Mouse (Mus musculus) c-Kit-positive CD71-positive TER-119-negative erythroid progenitor cells, embryonic 14.5 days (primary cell): ENCODE results near the gene Tango6.

Experiments
- DNase-seq: peaks from one replicate; pipeline ENCODE4 v3.0.0-alpha.2; 2013; ENCODE audit warnings: low read depth

Gene Tango6

DNA sequence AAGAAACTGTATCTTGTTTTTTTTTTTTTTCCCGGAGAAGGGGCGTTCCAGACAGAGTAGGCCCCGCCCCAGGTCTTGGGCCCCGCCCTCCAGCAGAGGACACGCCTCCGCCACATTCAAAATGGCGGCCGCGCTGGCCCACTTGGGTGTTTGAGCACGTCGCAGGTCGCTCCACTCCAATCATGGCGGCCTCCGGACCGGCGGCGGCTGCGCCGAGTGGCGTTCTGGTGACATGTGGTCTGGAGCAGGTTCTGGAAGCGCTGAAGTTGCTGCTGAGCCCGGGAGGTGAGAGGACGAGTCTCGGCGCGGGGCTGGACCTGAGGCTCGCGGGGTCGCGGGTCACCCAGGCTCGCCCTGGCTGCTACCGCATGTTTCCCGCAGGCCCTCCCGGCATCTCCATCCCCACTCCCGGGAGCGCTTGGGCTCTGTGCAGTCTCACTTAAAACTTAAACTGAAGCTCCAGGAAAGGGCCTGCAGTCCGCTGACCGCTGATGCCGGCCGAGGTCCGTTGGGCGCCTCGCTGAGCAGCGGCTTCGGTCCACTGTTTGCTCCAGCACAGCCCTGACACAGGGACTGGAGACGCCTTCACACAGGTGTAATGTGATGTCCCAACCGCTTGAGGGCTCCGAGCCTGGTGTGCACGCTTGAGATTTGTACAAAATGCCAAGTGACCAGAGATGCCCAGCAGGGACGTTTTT, at the start of gene Tango6:
TSS of gene Tango6 (plus strand) at position 98 of the 698 bp plus-strand sequence.
- DNase-seq, result peak; percentile 71

DNA sequence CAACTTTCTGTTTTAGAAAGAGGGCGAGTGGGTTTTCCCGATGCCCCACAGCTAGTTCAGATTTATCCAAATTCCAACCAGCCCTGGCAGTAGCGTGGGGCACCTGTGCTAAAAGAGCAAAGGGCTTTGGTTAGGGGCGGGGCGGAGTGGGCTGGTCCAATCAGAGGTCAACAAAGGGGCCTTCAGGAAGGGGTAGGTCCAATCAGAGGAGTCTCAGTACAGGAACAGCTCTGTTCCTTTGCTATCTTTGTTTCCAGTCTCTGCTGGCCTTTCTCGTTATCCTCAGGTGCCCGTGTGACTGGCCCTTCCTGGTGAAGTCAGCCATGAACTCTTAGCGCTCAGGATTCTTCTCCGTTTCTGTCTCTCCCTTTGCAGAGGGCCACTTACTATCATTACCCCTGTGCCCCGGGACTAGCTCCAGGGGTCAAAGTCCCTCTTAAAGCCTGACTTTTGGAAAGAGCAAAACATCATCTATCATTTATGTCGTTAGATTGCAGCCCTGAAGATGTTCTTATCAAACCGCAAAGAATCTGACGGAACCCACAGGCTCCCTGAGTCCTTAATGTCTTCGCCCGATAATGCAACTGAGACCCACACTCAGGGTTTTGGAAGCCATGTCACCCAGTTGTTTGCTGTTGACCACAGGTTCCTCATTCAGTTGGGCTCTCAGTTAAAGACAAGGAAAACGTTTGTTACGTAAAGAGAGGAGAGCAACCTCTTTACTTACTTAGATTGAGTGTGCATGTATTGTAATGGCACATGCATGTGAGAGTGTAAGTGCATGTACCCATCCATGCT, 49.3 kb upstream of the Tango6 start:
- DNase-seq, result no peak

DNA sequence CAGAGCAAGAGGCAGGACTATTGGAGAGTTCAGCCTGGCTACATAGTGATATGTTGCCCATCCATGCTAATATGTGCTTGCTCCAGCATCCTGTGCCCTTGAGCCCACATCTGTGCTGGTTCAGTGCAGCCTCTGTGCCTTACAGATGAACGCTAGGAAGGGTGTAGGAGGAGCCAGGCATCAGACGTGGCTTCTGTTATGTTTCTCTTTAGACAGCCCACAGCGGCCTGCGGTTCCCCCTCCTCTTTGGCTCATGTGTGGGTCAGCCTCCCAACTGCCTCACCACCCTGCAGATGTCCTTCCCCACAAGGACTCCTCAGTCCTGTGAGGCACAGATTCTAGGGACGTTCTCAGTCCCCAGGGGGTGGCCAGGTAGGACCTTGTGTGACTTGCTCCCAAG, 47.6 kb upstream of the Tango6 start:
- no peak for DNase-seq

DNA sequence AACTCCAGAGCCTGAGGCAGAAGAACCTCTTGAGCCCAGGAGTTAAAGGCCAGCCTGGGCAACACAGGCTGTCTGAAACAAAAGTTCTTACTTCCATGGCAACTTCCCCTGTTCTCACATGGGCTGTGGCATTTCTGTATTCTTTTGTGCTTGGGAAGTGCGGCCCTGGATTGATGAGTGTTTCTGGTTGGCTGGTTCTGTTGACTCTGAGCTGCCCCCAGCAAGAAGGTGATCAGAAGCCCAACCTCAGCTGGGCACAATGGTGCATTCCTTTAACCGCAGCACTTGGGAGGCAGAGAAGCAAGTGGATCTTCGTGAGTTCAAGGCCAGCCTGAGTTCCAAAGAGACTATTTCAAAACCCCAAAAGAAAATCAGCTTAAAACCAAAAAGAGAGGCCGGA, 45.4 kb upstream of the Tango6 start:
- DNase-seq, result no peak

DNA sequence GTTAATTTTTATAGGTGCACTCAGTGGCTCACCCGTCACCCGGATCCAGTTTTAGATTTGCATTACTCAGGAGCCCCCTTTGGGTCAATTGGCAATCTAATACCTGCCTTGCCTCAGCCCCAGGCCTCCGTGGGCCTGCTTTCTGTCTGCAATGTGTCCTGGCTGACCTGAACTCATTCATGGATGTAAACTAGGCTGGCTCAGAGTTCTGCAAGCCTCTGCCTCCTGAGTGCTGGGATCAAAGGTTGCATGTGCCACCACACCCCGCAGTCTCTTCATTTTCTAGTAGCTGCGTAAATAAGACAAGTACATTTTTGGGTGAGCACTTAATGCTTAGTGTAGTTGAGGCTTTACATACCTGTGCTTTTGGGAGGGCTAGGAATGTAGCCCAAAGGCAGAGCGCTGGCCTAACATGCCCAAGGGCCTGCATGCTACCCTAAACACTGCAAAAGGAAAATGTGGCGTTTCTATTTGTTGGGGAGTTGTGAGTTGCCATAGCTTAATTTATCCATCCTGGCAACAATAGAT, 44.0 kb upstream of the Tango6 start:
- no peak for DNase-seq

DNA sequence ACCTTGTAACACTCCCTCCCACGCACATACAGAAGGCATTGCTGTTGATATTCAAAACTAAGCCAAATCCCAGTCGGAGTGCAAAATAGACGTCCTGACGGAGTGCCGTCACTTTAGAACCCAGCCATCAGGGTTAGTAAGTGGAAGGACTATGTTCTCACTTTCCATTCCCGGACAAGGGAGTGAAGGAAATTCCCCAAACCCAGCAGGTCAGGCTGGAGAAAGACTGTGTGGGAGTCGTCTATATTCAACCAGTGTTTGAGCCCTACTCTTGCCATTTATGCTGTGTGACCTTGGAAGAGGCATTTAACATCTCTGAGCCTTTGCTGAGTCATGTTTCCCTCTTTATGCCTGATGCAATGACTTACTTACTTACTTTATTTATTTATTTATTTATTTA, 42.7 kb upstream of the Tango6 start:
- DNase-seq, result no peak

DNA sequence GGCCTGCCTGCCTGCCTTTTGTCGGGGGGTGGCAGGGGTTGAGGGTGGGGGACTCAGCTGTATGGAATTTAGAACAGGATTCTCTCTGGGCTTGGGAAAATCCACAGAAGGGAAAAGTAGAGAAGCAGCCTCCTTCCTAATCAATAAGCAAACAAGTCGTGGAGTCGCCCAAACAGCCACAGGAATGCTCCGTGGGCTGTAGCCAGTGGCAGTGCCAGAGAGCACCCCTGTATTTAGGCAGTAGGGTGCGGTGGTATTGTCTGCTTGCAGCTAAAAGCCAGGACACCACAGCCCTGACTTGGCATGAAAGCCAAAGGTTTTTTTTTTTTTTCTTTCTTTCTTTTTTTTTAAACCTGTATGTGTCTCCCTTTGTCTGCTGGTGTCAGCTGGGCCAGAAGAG, 41.9 kb upstream of the Tango6 start:
- no peak for DNase-seq

DNA sequence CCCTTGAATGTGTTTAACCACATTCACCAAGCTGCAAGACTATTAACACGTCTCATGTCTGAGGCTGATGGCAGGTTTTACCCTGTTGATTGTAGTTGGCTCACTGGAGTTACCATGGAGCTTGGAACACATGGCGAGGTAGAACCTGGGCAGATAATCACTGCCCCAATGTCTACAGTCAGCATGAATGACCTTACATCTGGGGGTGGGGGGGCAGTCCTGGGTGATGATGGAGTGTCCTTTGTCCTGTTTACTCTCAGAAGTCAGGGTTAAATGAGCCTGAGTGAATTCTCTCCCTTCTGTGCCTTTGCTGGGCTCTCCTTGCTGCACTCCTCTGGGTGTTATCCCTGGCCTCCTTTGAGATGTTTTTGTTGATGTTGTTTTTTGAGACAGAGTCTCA, 40.7 kb upstream of the Tango6 start:
- DNase-seq, result no peak

DNA sequence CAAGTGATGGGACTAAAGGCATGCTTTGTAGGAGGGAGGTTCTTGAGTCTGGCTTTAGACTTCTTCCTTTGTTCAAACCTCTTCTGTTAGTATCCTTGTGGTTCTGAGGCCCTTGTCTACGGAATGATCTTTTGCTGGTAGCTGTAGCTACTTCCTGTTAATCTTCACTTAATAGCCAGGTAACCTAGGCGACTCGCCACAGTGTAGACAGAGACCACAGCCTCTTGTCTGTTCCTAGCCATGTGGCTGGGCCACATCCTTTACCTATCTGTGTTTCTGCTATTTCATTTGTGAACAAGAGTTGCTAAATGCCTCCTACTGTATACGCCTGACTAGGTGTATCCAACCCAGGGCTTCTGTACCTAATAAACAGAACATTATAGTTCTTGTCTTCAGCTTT, 39.8 kb upstream of the Tango6 start:
- DNase-seq, result no peak

DNA sequence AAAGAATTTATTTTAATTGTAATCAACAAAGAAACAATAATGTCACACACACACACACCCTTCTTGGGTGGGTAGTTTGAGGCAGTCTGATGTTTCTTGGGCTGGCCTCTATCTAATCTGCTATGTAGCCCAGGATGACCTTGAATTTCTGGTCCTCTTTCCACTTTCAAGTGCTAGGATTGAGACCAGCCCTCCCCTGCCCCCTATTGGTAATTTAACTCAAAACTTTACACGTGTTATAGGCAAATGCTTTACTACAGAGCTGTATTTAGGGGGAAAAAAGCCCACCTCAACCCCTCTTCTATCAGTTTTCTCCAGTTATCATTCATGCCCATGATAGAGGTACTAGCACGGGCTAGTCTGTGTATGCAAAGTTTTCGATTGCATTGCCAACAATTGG, 37.9 kb upstream of the Tango6 start:
- no peak for DNase-seq

DNA sequence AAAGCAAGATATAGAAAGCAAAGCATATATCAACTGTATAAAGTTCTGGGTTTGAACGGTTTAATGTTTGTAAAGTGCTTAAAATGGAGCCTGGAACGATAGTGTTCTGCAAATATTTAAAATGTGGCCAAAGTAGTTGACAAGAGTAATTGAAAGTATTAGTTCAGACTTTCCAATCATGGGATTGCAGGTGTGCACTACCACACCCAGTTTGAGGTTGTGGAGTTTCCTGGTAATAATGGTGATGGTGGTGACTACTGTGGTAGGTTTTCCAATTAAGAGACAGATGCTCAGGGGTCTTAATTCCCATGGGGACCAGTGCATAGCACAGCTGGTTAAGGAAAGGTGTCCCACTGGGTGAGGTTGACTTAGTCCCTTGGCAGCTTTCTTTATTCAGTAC, 36.7 kb upstream of the Tango6 start:
- DNase-seq, result no peak

DNA sequence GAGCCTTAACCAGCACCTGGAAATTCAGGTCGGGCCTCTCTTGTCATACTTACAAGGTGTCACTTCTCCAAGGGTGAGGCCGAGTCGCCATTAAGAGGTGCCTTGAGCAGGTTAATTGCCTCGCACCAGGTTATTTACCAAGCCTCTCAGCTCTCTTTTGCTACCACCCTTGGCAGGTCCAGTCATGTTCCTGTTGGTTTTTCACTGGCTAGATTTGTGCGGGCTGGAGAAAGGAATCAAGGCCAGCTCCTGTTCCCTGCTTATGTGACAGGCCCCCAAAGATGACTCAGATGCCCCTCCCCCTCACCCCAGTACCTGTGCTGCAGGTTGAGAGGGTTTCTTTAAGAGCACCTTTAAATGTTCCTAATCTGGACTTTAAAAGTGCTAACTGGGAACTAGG, 36.1 kb upstream of the Tango6 start:
- DNase-seq, result no peak

DNA sequence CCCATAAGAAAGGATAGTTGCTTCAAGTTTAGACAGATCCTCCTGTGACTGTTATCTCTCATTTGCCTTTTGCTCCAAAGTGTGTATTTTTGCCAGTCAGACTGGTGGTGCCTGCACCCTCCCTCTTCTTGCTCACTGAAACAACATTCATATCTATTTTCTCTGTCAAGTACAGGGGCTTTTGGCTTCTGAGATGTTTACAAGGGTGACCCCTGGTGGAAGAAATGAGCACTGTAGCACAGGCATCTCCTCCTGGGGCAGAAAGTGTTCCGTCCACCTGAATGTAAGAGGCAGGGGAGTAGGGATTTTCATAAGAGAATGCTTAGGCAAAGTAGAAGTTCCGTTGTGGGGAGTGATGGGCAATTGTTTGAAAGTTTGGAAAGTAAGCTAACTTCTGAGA, 35.5 kb upstream of the Tango6 start:
- peak; percentile 30 for DNase-seq

DNA sequence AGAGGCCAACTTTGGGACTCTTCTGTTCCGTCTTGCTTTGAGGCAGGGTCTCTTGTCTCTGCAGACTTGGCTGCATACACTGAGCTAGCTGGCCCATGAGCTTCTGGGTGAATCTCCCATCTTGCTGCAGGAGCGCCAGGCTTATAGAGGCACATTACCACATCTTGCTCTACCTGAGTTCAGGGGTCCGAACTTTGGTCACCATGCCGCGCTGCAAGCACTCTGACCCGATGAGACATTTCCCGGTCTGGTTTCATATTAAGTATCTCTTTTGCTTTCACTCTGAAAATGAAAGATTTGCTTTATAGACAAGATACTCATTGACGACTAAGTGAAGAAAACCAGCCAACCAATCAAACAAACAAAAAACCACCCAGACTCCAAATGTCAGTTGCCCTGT, 34.4 kb upstream of the Tango6 start:
- no peak for DNase-seq

DNA sequence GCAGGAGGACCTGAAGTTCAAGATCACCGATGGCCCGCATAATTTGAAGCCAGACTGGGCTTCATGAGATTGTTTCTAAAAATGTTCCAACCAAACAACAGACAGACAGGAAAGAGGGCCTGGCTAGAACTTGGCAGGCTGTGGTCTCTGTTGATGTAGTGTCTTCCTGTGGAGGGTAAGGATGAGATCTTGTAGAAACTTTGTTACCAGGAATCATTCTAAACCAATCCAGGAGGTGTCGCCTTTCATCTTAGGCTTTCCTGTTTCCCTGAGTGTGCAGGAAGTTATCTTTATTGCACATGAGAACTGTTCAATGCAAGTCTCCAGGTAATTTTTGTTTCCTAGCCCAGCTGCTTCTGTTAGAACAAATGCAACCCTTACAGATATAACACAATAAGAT, 30.9 kb upstream of the Tango6 start:
- no peak for DNase-seq

DNA sequence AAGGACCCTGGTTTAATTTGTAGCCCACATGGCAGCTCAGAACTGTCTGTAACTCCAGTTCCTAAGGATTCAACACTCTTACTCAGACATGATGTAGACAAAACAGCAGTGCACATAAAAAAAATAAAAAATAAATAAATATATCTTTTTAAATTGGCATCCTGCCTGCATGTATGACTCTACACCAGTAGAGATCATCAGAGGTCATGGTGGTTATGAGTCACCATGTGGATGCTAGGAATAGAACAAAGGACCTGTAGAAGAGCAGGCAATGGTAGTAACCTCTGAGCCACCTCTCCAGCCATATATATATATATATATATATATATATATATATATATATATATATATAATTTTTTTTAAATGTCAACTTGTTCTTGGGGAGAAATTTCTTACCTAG, 26.8 kb upstream of the Tango6 start:
- no peak for DNase-seq

DNA sequence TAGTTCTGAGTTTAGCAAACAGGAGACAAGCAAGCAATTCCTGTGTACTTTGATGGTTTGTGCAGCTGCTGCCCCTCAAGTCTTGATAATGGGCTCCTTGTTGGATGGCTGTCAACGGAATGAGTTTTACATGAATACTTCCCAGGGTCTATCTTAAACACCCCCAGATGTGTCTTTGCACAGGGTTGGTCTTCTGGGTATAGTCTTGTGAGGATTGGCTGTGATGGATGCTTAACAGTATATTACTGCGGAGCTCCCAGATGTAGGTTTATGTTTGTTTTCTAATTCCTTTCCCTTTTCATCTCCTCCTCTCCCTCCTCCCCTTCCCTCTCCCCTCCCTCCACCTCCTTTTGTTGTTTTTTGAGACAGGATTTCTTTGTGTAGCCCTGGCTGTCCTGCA, 10.1 kb upstream of the Tango6 start:
- no peak for DNase-seq

DNA sequence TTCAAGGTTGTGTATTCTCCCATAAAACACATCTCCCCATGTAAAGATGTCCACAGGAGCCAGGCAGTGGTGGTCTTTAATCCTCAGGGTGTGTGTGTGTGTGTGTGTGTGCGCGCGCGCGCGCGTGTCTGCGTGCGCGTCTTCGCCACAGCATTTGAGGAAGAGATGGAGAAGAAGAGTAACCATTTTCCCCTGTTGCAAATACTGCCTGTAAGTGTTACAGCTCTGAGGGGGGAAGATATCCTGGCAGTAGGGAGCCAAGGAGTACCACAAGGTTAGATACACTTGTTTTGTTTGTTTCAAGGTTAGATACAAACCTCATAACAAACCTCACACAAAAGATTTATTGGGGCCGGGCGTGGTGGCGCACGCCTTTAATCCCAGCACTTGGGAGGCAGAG, 8.6 kb upstream of the Tango6 start:
- no peak for DNase-seq

DNA sequence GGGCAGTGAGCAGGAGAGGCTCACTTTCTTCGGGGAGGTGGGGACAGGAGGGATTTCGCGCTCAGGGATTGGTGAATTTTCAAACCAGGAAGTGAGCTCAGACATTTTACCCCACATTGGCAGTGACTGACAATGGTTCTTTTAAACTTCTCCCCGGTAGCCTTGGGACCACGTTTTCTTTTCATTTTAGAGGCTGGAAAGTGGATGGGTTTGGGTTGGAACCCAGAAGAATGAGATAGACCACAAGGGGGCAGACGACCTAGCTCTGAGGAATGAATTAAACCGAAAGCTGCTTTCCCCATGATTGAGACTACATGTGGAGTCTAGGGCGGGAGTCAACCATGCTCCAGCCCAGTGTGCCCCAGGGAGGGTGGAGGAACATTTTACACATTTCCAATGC, 8.0 kb upstream of the Tango6 start:
- peak; percentile 32 for DNase-seq

DNA sequence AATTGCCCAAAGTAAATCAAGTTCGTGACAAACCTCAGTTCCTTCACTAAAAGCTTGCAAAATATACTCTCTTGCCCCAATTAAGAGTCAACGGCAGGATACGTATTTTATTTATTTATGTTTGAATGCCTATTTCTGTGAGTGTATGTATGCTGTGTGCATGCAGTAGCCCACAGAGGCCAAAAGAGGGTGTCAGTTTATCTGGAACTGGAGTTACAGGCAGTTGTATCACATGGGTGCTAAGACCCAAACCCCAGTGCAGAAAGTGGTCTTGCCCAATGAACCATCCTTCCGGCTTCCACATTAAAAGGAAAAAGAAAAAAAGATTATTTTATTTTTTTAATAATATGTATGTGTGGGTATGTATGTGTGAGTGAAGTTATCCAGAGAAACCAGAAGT, 1.5 kb downstream of the Tango6 start:
- DNase-seq, result no peak

DNA sequence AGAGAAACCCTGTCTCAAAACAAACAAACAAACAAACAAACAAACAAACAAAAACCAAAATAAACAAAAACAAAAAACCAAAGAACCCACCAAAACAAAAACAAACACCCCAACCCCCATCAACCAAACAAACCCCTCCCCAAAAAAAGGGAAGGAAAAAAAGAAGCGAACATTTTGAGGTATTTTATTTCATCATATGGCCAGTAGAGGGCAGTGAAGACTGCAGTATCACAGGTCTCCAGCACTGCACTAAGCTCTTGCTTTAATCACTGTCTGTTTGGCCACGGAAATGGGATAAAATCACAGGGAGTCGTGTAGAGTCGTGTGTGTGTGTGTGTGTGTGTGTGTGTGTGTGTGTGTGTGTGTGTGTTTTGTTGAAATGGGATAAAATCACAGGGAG, 4.6 kb downstream of the Tango6 start:
- peak; percentile 21 for DNase-seq

DNA sequence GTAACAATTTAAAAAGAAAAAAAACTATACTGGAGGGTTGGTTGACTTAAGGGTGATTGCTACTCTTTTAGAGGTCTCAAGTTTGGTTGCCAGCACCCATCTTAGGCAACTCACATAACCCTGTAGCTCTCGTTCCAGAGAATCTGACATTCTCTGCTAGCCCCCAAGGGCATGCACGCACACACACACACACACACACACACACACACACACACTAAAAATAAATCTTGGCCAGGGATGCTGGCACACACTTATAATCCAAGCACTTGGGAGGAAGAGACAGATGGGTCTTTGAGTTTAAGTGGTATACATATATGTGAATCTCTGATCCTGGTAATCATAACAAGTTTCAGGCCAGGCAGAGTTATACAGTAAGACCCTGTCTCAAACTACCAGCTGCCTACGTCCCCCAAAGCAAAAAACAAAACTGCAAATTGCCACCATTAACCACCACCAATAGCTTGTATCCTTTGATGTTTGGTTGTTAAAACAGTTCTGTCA, 14.9 kb downstream of the Tango6 start:
- no peak for DNase-seq

DNA sequence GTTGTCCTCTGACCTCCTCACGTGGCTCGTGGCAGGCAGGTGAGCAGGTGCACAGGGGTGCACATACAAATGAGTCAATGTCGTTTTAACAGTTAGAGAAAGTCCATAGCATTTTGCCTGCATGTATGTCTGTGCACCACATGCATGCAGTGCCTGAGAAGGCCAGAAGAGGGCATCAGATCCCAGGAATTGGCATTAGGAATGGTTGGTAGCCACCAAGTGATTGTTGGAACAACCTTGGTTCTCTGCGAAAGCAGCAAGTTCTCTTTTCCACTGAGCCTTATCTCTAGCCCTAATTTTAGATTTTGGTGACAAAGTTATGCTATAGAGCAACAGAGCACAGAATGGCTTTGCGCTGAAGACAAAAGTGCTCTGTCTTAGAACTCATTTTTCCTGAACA, 16.7 kb downstream of the Tango6 start:
- DNase-seq, result peak; percentile 27
